Mouse (Mus musculus) liver, embryonic 14.5 days (tissue): Measurements from ENCODE around the gene Rpp25. TPM values are rescaled to one million over a fixed set of nuclear protein-coding genes. Genes with fewer than 3 reads are reported as not detected.
A peak's percentile ranks its signal among the peaks of the same experiment; 100 is the strongest.

Experiments
- ATAC-seq: fragments of 200-750 bp; cut with Nextera tagmentation; 2 replicates; pipeline ENCODE4 v1.8.0; 2017; ENCODE audit warnings: moderate number of reproducible peaks, mild to moderate bottlenecking, moderate library complexity; ENCODE audit not compliant: insufficient read depth
- DNase-seq, 3 experiments: peaks; one replicate each; pipeline ENCODE4 v3.0.0-alpha.2; 2012 to 2013; ENCODE audit warnings: low read depth in 3 of 3, low spot score in 3 of 3
- H3K27ac ChIP-seq: fragments of 300-500 bp; sonication (generic); 2 replicates; pipeline ENCODE4 v1.5.1; 2014; ENCODE audit warnings: moderate library complexity, mild to moderate bottlenecking, control low read depth, inconsistent platforms
- H3K27me3 ChIP-seq: fragments of 300-500 bp; sonication (generic); 2 replicates; pipeline ENCODE4 v1.6.1; 2014; ENCODE audit warnings: mild to moderate bottlenecking, low read length, moderate library complexity; ENCODE audit not compliant: control insufficient read depth, insufficient read depth
- H3K36me3 ChIP-seq: fragments of 300-500 bp; sonication (generic); replicated peaks from 2 replicates; pipeline ENCODE4 v1.6.1; 2014; ENCODE audit warnings: low read depth; ENCODE audit not compliant: control insufficient read depth, insufficient read depth
- H3K4me1 ChIP-seq, 2 experiments: fragments of 200-500 bp in 1 of 2; fragments of 300-500 bp in 1 of 2; sonication (generic) in 1 of 2; replicated peaks; 2 replicates each; pipeline ENCODE4 v1.6.1; 2012 to 2014; ENCODE audit warnings: antibody characterized with exemption in 1 of 2, inconsistent platforms in 1 of 2, low read length in 1 of 2; ENCODE audit not compliant: control insufficient read depth in 2 of 2, insufficient read depth in 2 of 2
- H3K4me2 ChIP-seq: fragments of 300-500 bp; sonication (generic); 2 replicates; pipeline ENCODE4 v1.6.1; 2014; ENCODE audit warnings: low read depth, mild to moderate bottlenecking, control low read depth, moderate library complexity
- H3K4me3 ChIP-seq, 2 experiments: fragments of 200-500 bp in 1 of 2; fragments of 300-500 bp in 1 of 2; sonication (generic) in 1 of 2; 2 replicates each; pipeline ENCODE4 v1.5.1; 2012 to 2014; ENCODE audit warnings: low read depth in 2 of 2, low read length in 2 of 2, mild to moderate bottlenecking in 2 of 2, control low read depth in 1 of 2, inconsistent platforms in 1 of 2, moderate library complexity in 1 of 2; ENCODE audit not compliant: insufficient read depth in 1 of 2
- H3K9ac ChIP-seq: fragments of 300-500 bp; sonication (generic); replicated peaks from 2 replicates; pipeline ENCODE4 v1.6.1; 2014; ENCODE audit warnings: mild to moderate bottlenecking, control low read depth, moderate library complexity
- H3K9me3 ChIP-seq: fragments of 300-500 bp; sonication (generic); 2 replicates; pipeline ENCODE4 v1.6.1; 2016; ENCODE audit warnings: low read length, mixed read lengths; ENCODE audit not compliant: control insufficient read depth
- CTCF ChIP-seq: IDR thresholded peaks from 2 replicates; pipeline ENCODE4 v1.5.1; 2016; ENCODE audit warnings: antibody characterized with exemption, low read depth, control low read depth
- EP300 ChIP-seq: IDR thresholded peaks from 2 replicates; pipeline ENCODE4 v1.6.1; 2016; ENCODE audit warnings: antibody characterized with exemption, low read depth
- WGBS: fragments of 180-500 bp; shearing (Covaris S2); extraction: QIAGEN DNeasy Blood & Tissue Kit; methylation state at CpG from one replicate; pipeline ENCODE4 v1.1.7; 2014; ENCODE audit not compliant: insufficient replicate concordance; 5-methylcytosine and 5-hydroxymethylcytosine counted together
- polyA plus RNA-seq, 2 experiments: library from polyadenylated mRNA; depleted of rRNA in 1 of 2; stranded (reverse) in 1 of 2; unstranded in 1 of 2; fragments of >200 nt; fragmentation: Nextera tagmentation in 1 of 2; extraction: Ambion mirVana in 1 of 2; gene quantifications; 2 replicates each; pipeline versions ENCODE4 v1.2.1 to v1.2.3; 2012 to 2014

Rpp25 gene
- polyA plus RNA-seq, 2 experiments, result 0.18 to 0.39 TPM

DNA sequence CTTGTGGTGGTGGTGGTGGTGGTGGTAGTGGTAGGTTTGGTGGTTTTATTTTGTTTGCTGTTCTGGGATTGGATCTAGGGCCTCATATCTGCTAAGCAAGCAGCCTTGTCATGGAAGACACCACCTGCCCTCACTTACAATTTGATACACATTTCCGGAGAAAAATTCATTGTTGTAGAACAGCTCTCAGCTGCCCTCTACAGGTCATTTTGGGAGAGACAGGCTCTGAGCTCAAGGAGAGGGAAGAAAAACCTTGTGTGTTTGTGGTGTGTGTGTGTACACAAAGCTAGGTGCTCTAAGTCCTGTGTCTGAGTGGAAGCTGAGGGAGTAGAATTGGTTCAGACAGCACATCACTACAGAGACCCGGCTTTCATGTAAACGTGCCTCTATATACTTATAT lies 13.3 kb downstream of the Rpp25 start:
- Histone ChIP-seq H3K9ac (no peak overlapping the region), H3K4me3 (no peak overlapping the region), H3K4me1 (peaks cover 0 to 5% of the 10 kb centered on the region in 2 experiments; a peak in 3 of 4 replicates), H3K36me3 (no peaks in the 10 kb centered on the region), H3K4me2 (no peak overlapping the region), H3K9me3 (no peaks in the 10 kb centered on the region), H3K27ac (no peak overlapping the region), H3K27me3 (no peaks in the 10 kb centered on the region; the same call in 1 of the 2 replicates)
- ATAC-seq (no peak), DNase-seq (peak in 2 of 3 experiments; percentile 42)
- TF ChIP-seq CTCF (peak; percentile 86), EP300 (no peak)
- WGBS, result 3% methylated on average over 3 of the region's 3 CpGs

DNA sequence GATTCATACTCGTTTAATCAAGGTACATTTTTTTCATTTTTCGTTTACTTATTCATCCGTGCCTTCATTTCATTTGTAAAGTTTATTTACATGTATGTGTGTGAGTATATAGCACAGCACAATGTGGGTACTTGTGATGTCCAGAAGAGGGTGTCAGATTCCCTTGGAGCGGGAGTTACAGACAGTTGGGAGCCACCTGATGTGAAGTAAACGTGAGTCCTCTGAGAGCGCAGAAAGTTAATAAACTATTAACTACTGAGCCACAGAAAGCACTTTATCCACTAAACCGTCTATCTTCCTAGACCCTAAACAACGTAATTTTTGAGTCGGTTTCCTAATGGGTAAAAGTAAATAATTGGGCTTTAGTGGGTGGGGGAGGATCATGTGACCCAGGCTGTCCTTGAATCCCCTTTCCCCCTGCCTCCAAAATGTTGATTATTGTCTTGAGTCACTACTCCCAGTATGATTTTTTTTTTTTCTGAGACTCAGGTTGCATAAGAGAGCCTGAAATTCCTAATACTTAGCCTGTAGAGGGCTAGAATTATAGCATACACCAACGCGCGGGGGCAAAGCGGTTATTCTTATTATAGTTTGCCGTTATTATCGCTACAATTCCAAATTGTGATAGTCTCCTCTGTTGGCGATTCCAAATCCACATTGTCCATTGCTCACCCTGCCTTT lies 16.7 kb downstream of the Rpp25 start:
- no peaks in the 10 kb centered on the region for H3K9me3 ChIP-seq
- TF ChIP-seq CTCF, result no peak
- no peak for TF ChIP-seq EP300
- H3K36me3 ChIP-seq, result no peaks in the 10 kb centered on the region
- H3K27ac ChIP-seq, result peak overlapping the region; percentile 55
- 28% methylated on average over 16 of the region's 16 CpGs for WGBS
- peak overlapping the region; percentile 92 for H3K4me2 ChIP-seq
- peak overlapping the region; percentile 77 to 79 for H3K4me3 ChIP-seq
- DNase-seq, result no peak
- H3K9ac ChIP-seq, result peak overlapping the region; percentile 74
- H3K27me3 ChIP-seq, result no peaks in the 10 kb centered on the region
- H3K4me1 ChIP-seq, result peaks cover 8 to 22% of the 10 kb centered on the region in 2 experiments
- peak; percentile 9 for ATAC-seq

DNA sequence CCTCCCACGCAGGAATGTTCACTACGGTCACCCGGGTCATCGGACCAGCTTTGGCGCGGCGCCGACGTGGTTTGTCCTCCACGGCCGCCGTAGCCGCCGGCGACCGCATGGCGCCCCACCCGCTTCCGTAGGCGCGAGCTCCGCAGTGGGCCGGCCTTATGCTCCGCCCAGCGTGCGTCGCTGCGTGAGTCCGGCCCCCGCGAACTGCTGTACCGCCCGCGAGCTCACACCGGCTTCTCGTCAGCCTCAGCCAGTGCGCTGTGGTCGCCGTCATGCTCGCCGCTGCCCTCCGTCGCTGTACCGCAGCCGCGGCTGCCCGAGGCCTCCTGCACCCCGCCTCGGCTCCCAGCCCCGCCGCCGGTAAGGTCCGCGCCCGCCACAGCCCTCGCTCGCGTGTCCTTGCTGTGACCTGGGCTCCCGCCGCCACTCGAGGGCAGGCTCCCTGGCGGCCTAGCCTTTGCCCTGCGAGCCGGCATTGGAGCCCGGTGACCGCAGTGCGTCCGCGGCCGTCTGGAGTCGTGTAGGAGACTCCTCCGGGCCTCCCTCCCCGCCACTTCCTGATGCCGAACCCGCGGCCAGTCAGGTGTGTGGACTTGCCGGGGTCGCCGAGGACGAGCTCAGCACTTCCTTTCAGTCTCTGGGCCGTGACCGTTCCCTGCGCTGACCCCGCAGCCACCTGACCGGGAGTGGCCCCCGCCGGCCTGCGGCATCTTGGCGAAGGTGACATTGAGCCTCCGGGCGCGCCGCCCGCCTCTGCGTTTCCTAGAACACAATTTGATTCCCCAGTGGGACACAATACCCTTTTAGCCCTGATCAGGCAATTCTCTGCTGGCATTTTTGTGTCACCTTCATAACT lies 17.5 kb downstream of the Rpp25 start, which contains the start of gene Cox5a:
Cox5a (plus strand) TSS at position 219 of the 856 bp plus-strand sequence.
- Histone ChIP-seq H3K4me1 (peaks cover 9 to 22% of the 10 kb centered on the region in 2 experiments), H3K9ac (peak within 1 kb of the TSS; percentile 86), H3K36me3 (no peaks in the 10 kb centered on the region), H3K27ac (peak within 1 kb of the TSS; percentile 72), H3K9me3 (no peaks in the 10 kb centered on the region), H3K27me3 (no peaks in the 10 kb centered on the region), H3K4me3 (peak within 1 kb of the TSS; percentile 77 to 79), H3K4me2 (peak within 1 kb of the TSS; percentile 92)
- DNase-seq, result peak; percentile 85 to 91 (median 87)
- under 1% methylated on average over 95 of the region's 95 CpGs for WGBS
- ATAC-seq, result peak; percentile 98
- TF ChIP-seq CTCF (0 out of 2 replicates have a peak, but pooled peaks have one; percentile 2), EP300 (0 out of 2 replicates have a peak, but pooled peaks have one; percentile 53)

DNA sequence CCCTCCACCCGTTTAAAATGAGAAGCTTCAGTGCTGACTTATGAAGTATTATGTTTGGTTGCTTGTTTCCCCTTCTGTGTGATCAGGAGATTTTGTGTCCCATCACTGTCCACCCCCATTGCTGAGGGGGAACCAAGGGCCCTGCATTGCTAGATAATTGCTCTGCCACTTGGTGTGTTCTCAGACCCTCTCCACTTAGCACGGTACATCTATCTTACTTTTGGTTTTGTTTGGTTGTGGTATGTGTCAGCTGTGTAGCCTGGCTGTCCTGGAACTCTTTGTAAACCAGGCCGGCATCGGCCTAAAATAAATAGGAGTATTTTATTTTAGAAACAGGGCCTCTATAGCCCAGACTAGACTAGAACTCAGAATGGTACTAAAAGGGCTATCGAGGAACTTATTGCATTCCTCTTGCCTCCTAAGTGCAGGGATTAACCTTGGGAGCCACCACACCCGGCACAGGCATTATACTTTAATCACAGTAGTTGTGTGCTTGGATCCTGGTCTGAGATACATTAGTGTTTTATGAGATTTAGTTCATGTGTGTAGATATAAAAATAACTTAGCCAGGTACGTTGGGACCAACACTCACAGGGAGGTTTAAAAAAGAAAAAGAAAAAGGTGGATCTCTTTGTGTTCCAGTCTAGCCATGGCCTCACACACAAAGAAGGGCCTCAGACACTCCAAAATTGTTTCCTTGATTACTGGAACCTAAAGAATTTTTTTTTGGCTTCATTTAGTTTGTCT lies 18.5 kb downstream of the Rpp25 start:
- 32% methylated on average over 7 of the region's 7 CpGs for WGBS
- peak overlapping the region; percentile 92 for H3K4me2 ChIP-seq
- H3K4me3 ChIP-seq, result peak overlapping the region; percentile 77 to 79
- H3K9ac ChIP-seq, result peak overlapping the region; percentile 86
- no peak for ATAC-seq
- DNase-seq, result no peak
- H3K27ac ChIP-seq, result peak overlapping the region; percentile 2
- TF ChIP-seq EP300 (no peak), CTCF (no peak)
- H3K9me3 ChIP-seq, result no peaks in the 10 kb centered on the region
- no peaks in the 10 kb centered on the region for H3K27me3 ChIP-seq
- H3K36me3 ChIP-seq, result no peaks in the 10 kb centered on the region
- H3K4me1 ChIP-seq, result peaks cover 12 to 26% of the 10 kb centered on the region in 2 experiments
